Mouse (Mus musculus): ENCODE measurements around the gene Hecw2.

DNA sequence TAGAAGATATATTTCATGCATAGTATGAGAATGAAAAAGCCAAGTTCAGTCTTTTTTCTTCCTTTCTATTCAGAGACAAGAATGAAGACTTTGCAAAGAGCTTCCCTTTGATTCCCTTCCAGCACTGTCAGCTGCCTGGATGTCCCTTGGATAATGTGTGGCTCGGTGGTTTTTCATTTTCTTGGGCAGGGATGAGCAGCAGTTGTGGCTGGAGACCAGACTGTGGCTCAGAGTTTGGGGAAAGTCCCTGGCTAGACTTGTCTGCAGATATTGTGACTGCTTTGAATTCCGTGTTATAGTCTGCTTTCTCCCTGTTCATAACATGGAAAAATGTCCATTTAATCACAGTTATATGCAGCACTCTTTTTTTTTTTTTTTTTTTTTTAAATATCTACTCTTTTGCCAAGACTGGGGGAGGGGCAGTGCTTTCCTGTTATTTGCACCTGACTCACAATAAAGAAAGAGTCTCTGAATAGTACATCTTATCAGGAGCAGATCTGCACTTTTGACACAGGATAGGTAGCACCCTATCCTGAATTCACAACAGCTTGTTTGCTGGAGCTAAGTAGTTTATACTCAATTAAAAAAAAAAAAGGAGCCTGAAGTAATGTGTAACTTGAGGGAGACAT, 380.8 kb downstream of the Hecw2 start:
- TF ChIP-seq CTCF (IDR thresholded peaks at IDR 0.05; ENCODE audit: low read depth), result no peak
- no peak for TF ChIP-seq EP300 (IDR thresholded peaks at IDR 0.05; ENCODE audit: low read depth)

Measured in liver, embryonic 14.5 days (tissue).